Comparison of ENCODE assay signal across 9 mouse cellular contexts in the genomic region with DNA sequence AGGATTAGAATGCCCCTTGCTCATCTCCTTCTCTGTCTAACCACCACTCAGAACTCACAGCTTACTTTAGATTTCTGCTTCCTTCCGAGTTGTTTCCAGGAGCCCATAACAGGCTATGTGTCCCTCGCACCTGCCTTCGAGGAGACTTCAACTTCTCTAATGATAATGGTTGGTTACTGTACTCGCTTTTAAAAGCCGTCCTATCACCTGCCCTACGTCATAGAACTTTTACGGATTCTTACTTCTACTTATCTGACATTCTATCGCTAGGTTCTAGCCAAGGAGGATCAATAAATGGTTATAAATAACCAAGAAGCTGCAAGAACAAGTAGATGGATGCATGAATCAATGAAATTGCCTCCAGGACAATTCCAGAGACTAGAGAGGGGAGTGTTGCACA. TPM values are rescaled to one million over a fixed set of nuclear protein-coding genes. Genes with fewer than 3 reads are reported as not detected.
DNase-seq lines count a peak whose midpoint lies in the region; ATAC-seq lines count a peak whose summit lies in the region.
"Had no signal": no experiment of that assay in that cellular context is flagged by ENCODE, and none has a peak within 500 bp of the region (broad histone marks: within the 10 kb centered on the region; RNA-seq: fewer than 3 reads in every experiment).

Gene A2m, plus strand, starts transcription at position 301 of the 400 bp plus-strand sequence.

- no peaks in the 10 kb centered on the region for H3K4me1 ChIP-seq in kidney, embryonic 16.5 days (ENCODE audit: insufficient read depth, low read length)
- 0 out of 2 replicates have a peak, but pooled peaks cover 2% of the 10 kb centered on the region for H3K4me1 ChIP-seq in forebrain, embryonic 11.5 days (replicated peaks; ENCODE audit: control insufficient read depth, insufficient read depth, low read length)
- H3K4me1 ChIP-seq in intestine, embryonic 15.5 days (replicated peaks) = no peaks in the 10 kb centered on the region
- peaks cover 10% of the 10 kb centered on the region for H3K4me1 ChIP-seq in midbrain, embryonic 15.5 days

- no peaks in the 10 kb centered on the region for H3K27me3 ChIP-seq in kidney, embryonic 16.5 days (ENCODE audit: insufficient read depth, low read length)
- H3K27me3 ChIP-seq in forebrain, embryonic 11.5 days (ENCODE audit: control insufficient read depth, insufficient read depth, low read length) = no peaks in the 10 kb centered on the region
- H3K27me3 ChIP-seq in intestine, embryonic 15.5 days (replicated peaks) = no peaks in the 10 kb centered on the region
- H3K27me3 ChIP-seq in midbrain, embryonic 15.5 days (replicated peaks) = no peaks in the 10 kb centered on the region

- H3K36me3 ChIP-seq in kidney, embryonic 16.5 days (ENCODE audit: insufficient read depth, low read length) = no peaks in the 10 kb centered on the region
- H3K36me3 ChIP-seq in forebrain, embryonic 11.5 days (ENCODE audit: control insufficient read depth, insufficient read depth, low read length) = no peaks in the 10 kb centered on the region
- H3K36me3 ChIP-seq in intestine, embryonic 15.5 days = no peaks in the 10 kb centered on the region
- H3K36me3 ChIP-seq in midbrain, embryonic 15.5 days (replicated peaks) = no peaks in the 10 kb centered on the region

- no peaks in the 10 kb centered on the region for H3K9me3 ChIP-seq in kidney, embryonic 16.5 days (ENCODE audit: low read length)
- no peaks in the 10 kb centered on the region for H3K9me3 ChIP-seq in forebrain, embryonic 11.5 days (ENCODE audit: control insufficient read depth, low read length)
- no peaks in the 10 kb centered on the region for H3K9me3 ChIP-seq in intestine, embryonic 15.5 days
- H3K9me3 ChIP-seq in midbrain, embryonic 15.5 days = no peaks in the 10 kb centered on the region

- no peak within 1 kb of the TSS for H3K27ac ChIP-seq in kidney, embryonic 16.5 days (ENCODE audit: low read length)
- H3K27ac ChIP-seq in forebrain, embryonic 11.5 days (ENCODE audit: low read depth, low read length) = no peak within 1 kb of the TSS
- no peak within 1 kb of the TSS for H3K27ac ChIP-seq in intestine, embryonic 15.5 days
- peak within 1 kb of the TSS; percentile 45; the same call in 1 of the 2 replicates for H3K27ac ChIP-seq in midbrain, embryonic 15.5 days

- H3K4me3 ChIP-seq in kidney, embryonic 16.5 days (ENCODE audit: low read length) = no peak within 1 kb of the TSS; the same call in 1 of the 2 replicates
- 0 out of 2 replicates have a peak within 1 kb of the TSS, but pooled peaks have one; percentile 10 for H3K4me3 ChIP-seq in forebrain, embryonic 11.5 days (ENCODE audit: low read depth, low read length)
- H3K4me3 ChIP-seq in intestine, embryonic 15.5 days (replicated peaks) = no peak within 1 kb of the TSS
- peak within 1 kb of the TSS; percentile 33 for H3K4me3 ChIP-seq in midbrain, embryonic 15.5 days

- no peak within 1 kb of the TSS for H3K9ac ChIP-seq in kidney, embryonic 16.5 days (replicated peaks; ENCODE audit: low read length)
- H3K9ac ChIP-seq in forebrain, embryonic 11.5 days (ENCODE audit: low read length) = peak within 1 kb of the TSS; percentile 47
- no peak within 1 kb of the TSS for H3K9ac ChIP-seq in intestine, embryonic 15.5 days
- peak within 1 kb of the TSS; percentile 9; the same call in 1 of the 2 replicates for H3K9ac ChIP-seq in midbrain, embryonic 15.5 days

- ATAC-seq in kidney, embryonic 16.5 days (ENCODE audit: low FRiP score, low TSS enrichment) = no peak
- ATAC-seq in forebrain, embryonic 11.5 days (replicated peaks; ENCODE audit: low FRiP score) = no peak
- ATAC-seq in intestine, embryonic 15.5 days = no peak
- 0 out of 2 replicates have a peak, but pooled peaks have one; percentile 24 for ATAC-seq in midbrain, embryonic 15.5 days (replicated peaks)
- ATAC-seq: inflammation-experienced regulatory T-cells, adult 6 months had no signal

- DNase-seq in kidney, postnatal 10 days = no peak
- no peak for DNase-seq in forebrain, embryonic 11.5 days (ENCODE audit: low spot score)
- DNase-seq in T-cell, adult 2 months (ENCODE audit: low spot score) = no peak
- no peak for DNase-seq in embryo, embryonic 11 days
- no peak for DNase-seq in spleen, postnatal 36 days (ENCODE audit: low spot score in 2 of 2)

- 89% methylated on average over 8 of the region's 8 CpGs for WGBS in kidney, embryonic 16.5 days
- WGBS in forebrain, embryonic 11.5 days = 91% methylated on average over 8 of the region's 8 CpGs
- 82% methylated on average over 8 of the region's 8 CpGs for WGBS in intestine, embryonic 15.5 days
- WGBS in midbrain, embryonic 15.5 days = 88% methylated on average over 8 of the region's 8 CpGs

- peak within 1 kb of the TSS; percentile 34 for H3K4me2 ChIP-seq in kidney, embryonic 16.5 days (replicated peaks; ENCODE audit: low read depth, low read length)
- peak within 1 kb of the TSS; percentile 44; the same call in 1 of the 2 replicates for H3K4me2 ChIP-seq in forebrain, embryonic 11.5 days (ENCODE audit: low read depth, low read length, severe bottlenecking)
- H3K4me2 ChIP-seq in intestine, embryonic 15.5 days (replicated peaks) = peak within 1 kb of the TSS; percentile 29
- peak within 1 kb of the TSS; percentile 58 for H3K4me2 ChIP-seq in midbrain, embryonic 15.5 days

RNA-seq across cellular contexts. Expression of gene A2m, which starts in this region (rescaled TPM):
- polyA plus RNA-seq in kidney, embryonic 16.5 days (2015; fragmentation: Nextera tagmentation; extraction: Ambion mirVana) = 0.94 and 1.2 TPM in 2 replicates
- polyA plus RNA-seq in forebrain, embryonic 11.5 days (2014; fragmentation: Nextera tagmentation; extraction: Ambion mirVana) = 2.9 and 3.9 TPM in 2 replicates
- polyA plus RNA-seq in intestine, embryonic 15.5 days (2015; fragmentation: Nextera tagmentation; extraction: Ambion mirVana) = 1.1 and 2.0 TPM in 2 replicates
- 15.0 and 17.8 TPM in 2 replicates for polyA plus RNA-seq in midbrain, embryonic 15.5 days (2015; fragmentation: Nextera tagmentation; extraction: Ambion mirVana)
- polyA plus RNA-seq: inflammation-experienced regulatory T-cells, adult 6 months had no signal

Comparison
In these comparisons a context has a peak if more than half of its experiments do, and no peak if none do; other contexts are left out.
1. H3K4me3 ChIP-seq: peak in forebrain, embryonic 11.5 days (single experiment) and midbrain, embryonic 15.5 days (single experiment); none in kidney, embryonic 16.5 days (single experiment) and intestine, embryonic 15.5 days (single experiment).
2. H3K9ac ChIP-seq: peak in forebrain, embryonic 11.5 days (single experiment) and midbrain, embryonic 15.5 days (single experiment); none in kidney, embryonic 16.5 days (single experiment) and intestine, embryonic 15.5 days (single experiment).
3. Peak in every context shown above with its lines, with median percentiles within 50 percentile points of each other: H3K4me2 ChIP-seq.